Comparison of ENCODE assay signal across 18 mouse cellular contexts in the genomic region with DNA sequence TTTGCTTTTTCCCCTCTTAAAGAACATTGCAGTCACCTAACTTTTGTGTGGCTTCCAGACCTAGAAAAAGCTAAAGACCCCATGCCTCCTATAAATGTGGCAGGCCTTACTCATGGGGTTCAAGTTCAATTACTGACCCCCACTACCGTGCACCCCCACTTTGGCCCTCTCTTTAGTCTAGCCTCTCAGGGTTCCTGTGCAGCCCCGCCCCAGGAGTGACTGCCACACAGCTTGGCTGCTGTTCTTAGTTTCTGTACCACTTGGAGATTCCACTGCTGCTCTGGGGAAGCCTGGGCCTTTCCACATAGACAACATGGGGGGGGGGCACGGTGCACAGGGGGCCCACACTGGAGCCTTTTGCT.
DNase-seq lines count a peak whose midpoint lies in the region; ATAC-seq and TF ChIP-seq lines count a peak whose summit lies in the region.
"Had no signal": no experiment of that assay in that cellular context is flagged by ENCODE, and none has a peak within 500 bp of the region (broad histone marks: within the 10 kb centered on the region; RNA-seq: fewer than 3 reads in every experiment).

No protein-coding gene starts in this region.

- H3K27ac ChIP-seq in heart, embryonic 10.5 days, result peak overlapping the region; percentile 56; the same call in 1 of the 2 replicates
- peak overlapping the region; percentile 70 for H3K27ac ChIP-seq in heart, postnatal 0 days (ENCODE audit: low read depth)
- 0 out of 2 replicates have a peak overlapping the region, but pooled peaks have one; percentile 28 for H3K27ac ChIP-seq in neural tube, embryonic 13.5 days (replicated peaks)
- H3K27ac ChIP-seq: left cerebral cortex, adult 2 months; macrophage; midbrain, embryonic 12.5 days had no signal

- 89% methylated on average over 3 of the region's 3 CpGs for WGBS in heart, embryonic 10.5 days
- 35% methylated on average over 3 of the region's 3 CpGs for WGBS in heart, postnatal 0 days
- 89% methylated on average over 3 of the region's 3 CpGs for WGBS in neural tube, embryonic 13.5 days

- ATAC-seq in heart, postnatal 0 days (ENCODE audit: insufficient read depth, low read depth), result no peak
- ATAC-seq in neural tube, embryonic 13.5 days (ENCODE audit: low read depth), result no peak
- ATAC-seq: forebrain, embryonic 14.5 days had no signal

- TF ChIP-seq EP300 in heart, postnatal 0 days (IDR thresholded peaks at IDR 0.05; ENCODE audit: low read depth), result no peak

- no peak overlapping the region for H3K9ac ChIP-seq in heart, postnatal 0 days (replicated peaks; ENCODE audit: low read depth, low read length)
- H3K9ac ChIP-seq in neural tube, embryonic 13.5 days, result no peak overlapping the region
- H3K9ac ChIP-seq: midbrain, embryonic 12.5 days had no signal

- H3K27me3 ChIP-seq in heart, embryonic 10.5 days (ENCODE audit: insufficient read depth, poor library complexity, severe bottlenecking), result no peaks in the 10 kb centered on the region
- no peaks in the 10 kb centered on the region for H3K27me3 ChIP-seq in heart, postnatal 0 days (ENCODE audit: control insufficient read depth, insufficient read depth, low read length)
- H3K27me3 ChIP-seq in neural tube, embryonic 13.5 days, result no peaks in the 10 kb centered on the region
- H3K27me3 ChIP-seq: CH12.LX; midbrain, embryonic 12.5 days had no signal

- no peak overlapping the region for H3K4me3 ChIP-seq in heart, embryonic 10.5 days
- H3K4me3 ChIP-seq in heart, postnatal 0 days (ENCODE audit: low read depth, low read length), result no peak overlapping the region
- no peak overlapping the region for H3K4me3 ChIP-seq in neural tube, embryonic 13.5 days
- H3K4me3 ChIP-seq: left cerebral cortex, adult 2 months; midbrain, embryonic 12.5 days had no signal

- H3K9me3 ChIP-seq in heart, embryonic 10.5 days, result no peaks in the 10 kb centered on the region
- H3K9me3 ChIP-seq in heart, postnatal 0 days (replicated peaks; ENCODE audit: control insufficient read depth, low read length), result no peaks in the 10 kb centered on the region
- no peaks in the 10 kb centered on the region for H3K9me3 ChIP-seq in neural tube, embryonic 13.5 days
- H3K9me3 ChIP-seq: midbrain, embryonic 12.5 days had no signal

- H3K4me1 ChIP-seq in heart, embryonic 10.5 days, result peaks cover 37% of the 10 kb centered on the region
- peaks cover 19% of the 10 kb centered on the region for H3K4me1 ChIP-seq in heart, postnatal 0 days (ENCODE audit: control insufficient read depth, insufficient read depth)
- H3K4me1 ChIP-seq in neural tube, embryonic 13.5 days (replicated peaks), result peaks cover 15% of the 10 kb centered on the region
- H3K4me1 ChIP-seq: midbrain, embryonic 12.5 days had no signal

- intact Hi-C loops in heart, postnatal 25 days (cut with DNase I), result no loop called here

- no peak for DNase-seq in heart, embryonic 10.5 days (ENCODE audit: low spot score)
- DNase-seq in heart, postnatal 25 days (ENCODE audit: low spot score), result no peak
- no peak for DNase-seq in heart, postnatal 0 days (ENCODE audit: low spot score)
- no peak for DNase-seq in heart, postnatal 4 days
- DNase-seq in neural tube, embryonic 10.5 days (ENCODE audit: extremely low spot score, low spot score), result no peak
- DNase-seq in adrenal gland, adult 18-20 months (ENCODE audit: low spot score in 2 of 2), result no peak
- DNase-seq: cerebellum, adult 2 months; kidney, postnatal 4 days; layer of hippocampus, adult 9-11 months; right cerebral cortex, postnatal 14 days; spleen, adult 18-20 months had no signal

- peaks cover 22% of the 10 kb centered on the region for H3K36me3 ChIP-seq in heart, embryonic 10.5 days
- H3K36me3 ChIP-seq in heart, postnatal 0 days (replicated peaks; ENCODE audit: control insufficient read depth, insufficient read depth, low read length), result peaks cover 47% of the 10 kb centered on the region
- 0 out of 2 replicates have a peak, but pooled peaks cover 15% of the 10 kb centered on the region for H3K36me3 ChIP-seq in neural tube, embryonic 13.5 days

- TF ChIP-seq CTCF in heart, postnatal 0 days (IDR thresholded peaks at IDR 0.05; ENCODE audit: low read depth), result no peak

- H3K4me2 ChIP-seq in heart, postnatal 0 days (ENCODE audit: low read depth, low read length), result no peak overlapping the region
- no peak overlapping the region for H3K4me2 ChIP-seq in neural tube, embryonic 13.5 days
- H3K4me2 ChIP-seq: liver, embryonic 11.5 days; midbrain, embryonic 12.5 days had no signal
